Mouse (Mus musculus) left cerebral cortex, adult 9 months (tissue): ENCODE results near the gene Adamts20.
"Not testable (repeated sequence)": the region's sequence is repeated elsewhere in the genome, so short reads cannot be mapped to it uniquely, and the experiment has no call there.

ENCODE experiments used
- DNase-seq, 2 experiments: peaks; one replicate each; pipeline ENCODE4 v3.0.0; 2022; ENCODE audit warnings: low spot score in 2 of 2

Adamts20 gene

DNA sequence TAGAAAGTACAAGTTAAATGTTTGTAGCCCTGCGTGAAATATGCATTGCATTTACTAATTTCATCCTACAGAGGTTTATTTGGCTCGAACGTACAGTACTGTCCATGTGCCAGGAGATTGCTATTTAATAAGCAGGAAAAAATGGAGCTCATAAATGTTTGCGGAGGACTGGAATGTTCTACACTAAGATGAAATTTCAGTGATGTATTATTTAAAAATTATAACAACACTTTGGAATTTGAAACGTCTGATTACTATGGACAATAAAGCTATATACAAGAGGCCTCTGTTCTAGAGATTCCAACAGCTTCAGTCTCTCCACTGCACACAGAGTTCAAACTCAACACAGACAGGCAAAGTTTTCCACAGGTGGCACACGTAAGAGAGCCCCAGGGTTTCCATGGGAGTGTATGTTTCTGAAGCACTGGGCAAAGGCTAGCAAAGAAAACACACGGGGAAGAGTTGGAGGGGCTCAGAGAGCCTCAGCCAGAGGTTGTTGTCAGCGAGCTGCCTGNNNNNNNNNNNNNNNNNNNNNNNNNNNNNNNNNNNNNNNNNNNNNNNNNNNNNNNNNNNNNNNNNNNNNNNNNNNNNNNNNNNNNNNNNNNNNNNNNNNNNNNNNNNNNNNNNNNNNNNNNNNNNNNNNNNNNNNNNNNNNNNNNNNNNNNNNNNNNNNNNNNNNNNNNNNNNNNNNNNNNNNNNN, 20.6 kb downstream of the Adamts20 start:
- no peak for DNase-seq

DNA sequence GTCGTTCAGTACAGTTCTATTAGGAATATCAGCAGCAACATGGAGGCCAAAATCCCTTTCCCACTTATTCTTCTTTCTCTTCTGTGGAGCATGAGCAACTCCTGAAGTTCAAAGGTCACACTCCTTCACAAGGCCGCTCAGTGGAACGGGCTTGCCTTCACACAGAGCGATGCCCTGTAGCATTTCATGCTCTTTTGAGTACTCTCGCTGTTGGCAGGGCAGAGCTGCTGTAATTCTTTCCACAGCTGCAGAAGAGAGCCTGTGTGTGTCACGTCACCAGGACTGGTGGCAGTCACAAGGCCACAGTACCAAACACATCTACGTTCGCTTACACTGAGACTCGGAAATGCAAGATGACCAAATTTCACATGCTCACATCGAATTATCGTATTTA, 21.2 kb downstream of the Adamts20 start:
- DNase-seq: no peak

GRCm38 (mm10) chr15:94443025-94443424, 22.2 kb downstream of the Adamts20 start:
- no peak for DNase-seq

DNA sequence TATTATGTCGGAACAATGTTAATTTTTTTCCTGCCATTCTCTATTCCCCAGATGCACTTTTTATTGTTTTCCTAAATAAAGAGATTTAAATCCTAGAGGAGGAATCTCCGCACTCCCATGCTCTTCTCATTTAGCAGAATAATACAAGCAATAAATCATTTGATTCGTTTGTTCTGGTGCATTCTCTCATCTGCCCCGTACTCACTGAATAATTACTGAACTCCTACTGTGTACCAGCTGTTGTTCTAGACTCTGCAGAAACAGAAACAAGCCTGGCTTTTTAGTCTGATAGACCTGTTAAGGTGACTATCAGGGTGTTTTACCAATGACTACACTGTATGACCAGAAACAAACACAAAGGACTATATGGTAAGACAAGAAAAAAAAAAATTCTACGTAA, 29.7 kb downstream of the Adamts20 start:
- no peak for DNase-seq

DNA sequence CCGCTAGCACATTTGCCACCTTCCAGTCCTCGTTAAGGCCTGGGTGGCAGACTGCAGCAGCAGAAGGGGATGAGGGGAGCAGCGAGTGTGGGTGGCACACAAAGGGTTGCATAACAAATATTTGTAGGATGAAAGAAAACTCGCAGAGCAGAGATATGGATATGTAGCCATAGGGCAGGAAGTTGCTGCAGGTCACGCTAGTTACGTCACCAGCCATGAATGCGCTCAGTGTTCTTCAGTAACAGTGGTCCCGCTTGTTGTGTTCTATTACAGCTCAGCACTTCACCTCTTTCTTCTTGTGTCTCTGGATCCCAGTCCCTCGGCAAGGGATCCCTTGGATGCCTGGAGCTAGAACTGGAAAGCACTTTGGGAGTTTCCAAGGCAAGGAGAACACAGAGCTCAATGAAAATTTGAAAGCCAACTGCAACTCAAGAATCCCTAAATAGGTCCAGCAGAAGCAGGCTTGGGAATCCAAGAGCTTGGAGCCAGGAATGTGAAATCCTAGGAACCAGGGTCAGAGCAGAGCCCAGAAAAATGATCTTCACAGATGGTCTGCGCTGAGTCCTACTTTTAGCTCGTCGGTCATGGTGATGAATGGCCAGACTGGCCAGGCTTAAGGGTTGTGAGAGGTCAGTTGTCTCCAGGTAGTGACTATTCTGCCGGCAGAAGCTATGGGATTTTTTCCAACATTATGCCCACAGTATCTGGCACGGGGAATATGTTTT, 34.4 kb downstream of the Adamts20 start:
- peak; percentile 18 to 30 for DNase-seq

DNA sequence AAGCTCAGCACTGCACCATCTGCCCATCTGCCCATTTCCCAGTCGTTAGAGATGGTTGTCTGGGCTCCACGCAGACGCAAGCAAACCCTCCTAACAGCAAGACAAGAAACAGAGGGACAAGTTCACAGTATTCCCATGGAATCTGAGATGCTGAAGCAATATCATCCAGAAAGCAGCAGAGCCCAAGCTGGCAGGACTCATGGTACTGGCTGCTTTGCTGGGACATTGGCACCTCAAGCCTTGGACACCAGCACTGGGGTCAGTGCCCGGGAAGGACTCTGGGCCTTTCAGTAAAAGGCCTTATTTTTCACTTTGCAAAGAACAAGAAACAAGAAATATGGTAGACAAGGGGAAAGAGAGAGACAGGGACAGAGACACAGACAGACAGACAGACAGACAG, 36.5 kb downstream of the Adamts20 start:
- no peak for DNase-seq

DNA sequence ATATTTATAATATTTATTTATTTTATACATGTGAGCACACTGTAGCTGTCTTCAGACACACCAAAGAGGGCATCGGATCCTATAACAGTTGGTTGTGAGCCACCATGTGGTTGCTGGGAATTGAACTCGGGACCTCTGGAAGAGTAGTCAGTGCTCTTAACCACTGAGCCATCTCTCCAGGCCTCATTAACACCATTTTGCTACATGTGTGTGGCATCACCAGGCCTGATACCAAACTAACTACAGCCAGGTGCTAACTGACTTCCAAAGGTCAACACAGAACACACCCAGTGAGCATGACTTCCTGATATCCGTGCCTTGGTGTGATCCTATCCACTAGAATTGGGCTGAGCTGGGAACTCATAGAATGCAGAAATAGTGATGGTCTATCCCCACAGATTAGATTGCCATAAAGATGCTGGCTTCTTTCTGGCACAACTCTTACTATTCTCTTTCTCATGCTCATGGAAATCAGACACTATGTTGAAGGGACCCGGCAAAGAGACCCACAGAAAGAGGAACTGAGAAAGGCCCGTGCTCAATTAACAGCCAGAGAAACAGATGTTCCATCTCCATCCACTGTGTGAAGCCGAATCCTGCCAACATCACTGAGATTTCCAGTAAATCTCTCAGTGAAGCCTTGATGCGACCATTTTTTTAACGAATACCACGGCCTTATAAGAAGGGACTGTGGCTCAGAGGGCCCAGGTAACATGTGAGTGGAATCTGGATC, 37.6 kb downstream of the Adamts20 start:
- no peak for DNase-seq

DNA sequence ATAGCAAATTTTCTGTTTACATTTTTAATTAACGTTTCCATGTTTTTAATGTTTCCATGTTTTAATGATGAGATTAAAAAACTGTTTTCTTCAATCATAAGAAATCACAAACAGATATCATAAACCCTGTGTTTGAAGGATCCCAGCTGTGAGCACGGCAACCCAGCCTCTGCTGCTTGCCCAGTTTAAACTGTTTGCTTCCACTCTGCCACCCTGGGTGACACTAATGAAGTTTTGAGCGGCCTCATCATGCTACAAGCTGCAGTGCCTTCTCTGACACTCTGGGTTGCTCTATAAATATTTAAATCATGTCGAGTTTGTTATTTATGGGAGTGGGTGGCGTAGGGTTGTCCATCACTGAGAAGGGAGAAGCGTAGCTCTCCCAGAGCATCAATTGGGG, 44.7 kb downstream of the Adamts20 start:
- DNase-seq: no peak

DNA sequence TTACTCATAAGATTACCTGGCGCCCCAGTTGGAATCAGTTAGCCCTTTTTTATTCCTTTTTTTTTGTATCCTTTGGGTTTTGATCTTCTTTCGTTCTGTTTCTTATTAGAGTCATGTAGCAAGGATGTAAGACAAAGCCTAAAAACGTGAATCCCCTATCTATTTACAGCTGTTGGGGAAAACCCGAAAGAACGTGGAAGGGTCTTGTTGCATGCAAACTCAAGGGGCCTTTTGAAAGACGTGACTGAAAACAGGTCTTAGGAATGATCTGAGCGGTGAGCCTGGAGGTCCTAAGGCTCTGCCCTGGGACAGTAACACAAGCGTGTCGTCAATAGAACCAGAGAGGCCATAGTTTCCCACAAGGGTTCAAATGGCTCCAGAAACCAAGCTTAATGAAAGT, 46.1 kb downstream of the Adamts20 start:
- no peak for DNase-seq

- no peak for DNase-seq
These were observed 46.8 kb downstream of the Adamts20 start for GRCm38 (mm10) chr15:94418427-94418826.

DNA sequence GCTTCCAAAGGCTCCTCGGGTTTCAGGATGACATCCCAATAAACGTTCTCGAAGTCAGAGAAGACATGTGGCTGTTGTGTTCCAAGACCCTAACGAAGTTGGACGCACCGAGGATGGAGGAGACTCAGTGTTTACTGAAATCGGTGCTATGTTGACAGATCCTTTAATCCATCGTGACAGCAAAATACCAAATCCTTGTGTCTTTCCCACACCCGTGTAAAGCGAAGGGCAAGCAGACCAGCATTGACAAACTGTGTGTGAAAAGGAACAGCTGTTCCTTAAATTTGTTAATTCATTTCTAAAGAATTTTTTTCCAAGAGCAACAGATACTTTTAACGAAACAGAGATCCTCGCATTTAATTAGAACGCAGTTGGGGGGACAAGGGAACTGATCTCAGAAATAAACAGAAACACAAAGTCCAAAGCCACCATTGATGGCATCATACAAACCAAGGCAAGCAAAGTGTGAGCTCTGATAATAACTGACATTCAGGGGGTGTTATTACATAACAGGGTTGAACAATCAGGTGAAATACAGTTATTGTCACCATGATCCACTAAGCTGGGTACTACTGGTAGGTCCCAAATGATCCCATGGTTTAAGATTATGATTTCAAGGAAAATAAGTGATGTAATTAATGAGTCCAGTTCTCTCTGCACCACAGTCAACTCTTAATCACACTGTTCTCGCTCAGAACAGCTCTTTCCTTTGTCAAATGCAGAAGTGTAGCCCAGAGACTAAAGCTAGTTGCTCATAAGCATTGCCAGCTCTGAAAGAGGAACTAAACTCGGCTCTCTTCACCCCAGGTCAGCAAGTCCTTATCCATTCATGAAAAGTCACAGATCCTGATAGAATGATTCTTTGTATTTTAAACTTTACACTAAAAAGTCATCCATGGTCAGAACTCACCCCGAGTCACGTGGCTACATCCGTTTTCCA, 47.7 kb downstream of the Adamts20 start:
- no peak for DNase-seq

GRCm38 (mm10) chr15:94409832-94410231, 55.4 kb downstream of the Adamts20 start:
- peak; percentile 48 to 85 for DNase-seq

GRCm38 (mm10) chr15:94406364-94406763, 58.9 kb downstream of the Adamts20 start:
- no peak for DNase-seq

DNA sequence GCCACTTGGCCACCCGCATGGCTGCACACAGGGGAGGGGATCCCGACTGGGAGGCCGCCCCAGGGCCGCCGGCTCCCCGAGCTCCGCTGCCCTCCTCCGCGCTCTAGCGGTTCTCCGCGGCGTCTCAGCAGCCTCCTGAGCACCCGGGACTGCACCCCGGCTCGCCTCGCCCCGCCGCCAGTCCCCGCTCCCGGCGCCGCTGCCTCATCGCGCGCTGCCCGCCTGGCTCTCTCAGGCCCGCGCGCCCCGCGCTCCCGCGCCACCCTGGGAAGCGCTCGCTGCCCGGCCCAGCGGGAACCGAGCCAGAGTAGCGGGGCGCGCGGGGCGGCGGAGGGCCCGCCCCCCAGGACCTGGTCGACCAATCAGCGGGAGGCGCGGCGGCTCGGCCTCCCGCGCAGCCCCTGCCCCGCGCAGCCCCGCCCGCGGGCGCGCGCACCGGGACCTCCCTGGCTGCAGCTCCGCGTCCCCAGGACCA, 61.1 kb downstream of the Adamts20 start:
- DNase-seq: peak; percentile 51 to 86

GRCm38 (mm10) chr15:94403461-94404070, 61.7 kb downstream of the Adamts20 start:
- no peak for DNase-seq

DNA sequence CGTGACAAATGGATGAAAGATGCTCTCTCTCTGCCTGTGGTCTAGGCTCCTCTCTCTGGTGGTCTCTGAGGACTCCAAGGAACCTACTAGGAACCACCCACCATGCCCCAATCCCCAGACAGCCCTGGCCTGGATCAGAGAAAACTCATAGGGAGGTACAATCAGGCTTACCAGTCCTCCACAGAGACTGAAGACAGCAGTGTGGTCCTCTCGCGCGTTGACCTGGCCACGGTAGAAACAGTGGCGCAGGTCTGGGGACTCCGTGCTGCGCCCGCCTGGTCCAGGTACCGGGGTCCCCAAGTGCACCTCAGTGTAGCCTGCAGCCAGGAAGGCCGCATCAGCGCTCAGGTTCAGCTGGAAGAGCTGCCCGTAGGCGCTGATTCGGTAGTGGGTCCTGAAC, 62.2 kb downstream of the Adamts20 start:
- DNase-seq: no peak

- DNase-seq: no peak
These were observed 72.5 kb downstream of the Adamts20 start for GRCm38 (mm10) chr15:94392737-94393136.

DNA sequence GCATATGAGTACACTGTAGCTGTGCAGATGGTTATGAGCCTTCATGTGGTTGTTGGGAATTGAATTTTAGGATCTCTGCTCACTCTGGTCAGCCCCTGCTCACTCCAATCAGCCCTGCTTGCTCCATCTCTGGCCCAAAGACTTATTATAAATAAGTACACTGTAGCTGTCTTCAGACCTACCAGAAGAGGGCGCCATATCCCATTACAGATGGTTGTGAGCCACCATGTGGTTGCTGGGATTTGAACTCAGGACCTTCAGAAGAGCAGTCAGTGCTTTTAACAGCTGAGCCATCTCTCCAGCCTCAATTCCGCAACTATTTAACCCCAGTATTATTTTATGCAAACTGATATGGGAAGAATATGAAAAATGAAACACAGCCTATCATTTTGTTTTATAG, 75.1 kb downstream of the Adamts20 start:
- DNase-seq: not testable (repeated sequence)

GRCm38 (mm10) chr15:94379425-94379824, 85.8 kb downstream of the Adamts20 start:
- peak in 1 of 2 experiments; percentile 19 for DNase-seq

- DNase-seq: no peak
These were observed 92.7 kb downstream of the Adamts20 start for GRCm38 (mm10) chr15:94372548-94372947.

DNA sequence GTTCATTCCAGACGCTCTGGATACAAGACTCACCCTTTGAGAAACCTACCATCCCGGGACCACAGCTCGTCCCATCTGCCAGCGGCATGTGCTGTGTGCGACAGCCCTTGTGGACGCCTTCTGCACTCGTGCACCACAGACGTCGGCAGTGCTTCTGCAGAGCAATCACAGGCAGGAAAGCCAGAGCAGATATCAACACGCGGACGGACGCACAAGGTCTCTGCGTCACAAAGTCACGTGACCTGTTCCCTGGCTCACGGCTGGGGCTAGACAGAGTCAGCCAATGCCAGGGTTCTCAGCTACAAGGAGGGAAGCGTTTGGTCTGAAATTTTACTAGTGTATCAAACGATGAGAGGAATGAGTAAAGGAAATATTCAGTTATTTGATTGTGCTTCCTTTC, 116.2 kb downstream of the Adamts20 start:
- no peak for DNase-seq
